Mouse (Mus musculus): ENCODE data around the gene Ano6. TPM values are rescaled to one million over a fixed set of nuclear protein-coding genes. Genes with fewer than 3 reads are reported as not detected.

Ano6 gene
- polyA plus RNA-seq, 1 experiment, result 24.4 TPM

DNA sequence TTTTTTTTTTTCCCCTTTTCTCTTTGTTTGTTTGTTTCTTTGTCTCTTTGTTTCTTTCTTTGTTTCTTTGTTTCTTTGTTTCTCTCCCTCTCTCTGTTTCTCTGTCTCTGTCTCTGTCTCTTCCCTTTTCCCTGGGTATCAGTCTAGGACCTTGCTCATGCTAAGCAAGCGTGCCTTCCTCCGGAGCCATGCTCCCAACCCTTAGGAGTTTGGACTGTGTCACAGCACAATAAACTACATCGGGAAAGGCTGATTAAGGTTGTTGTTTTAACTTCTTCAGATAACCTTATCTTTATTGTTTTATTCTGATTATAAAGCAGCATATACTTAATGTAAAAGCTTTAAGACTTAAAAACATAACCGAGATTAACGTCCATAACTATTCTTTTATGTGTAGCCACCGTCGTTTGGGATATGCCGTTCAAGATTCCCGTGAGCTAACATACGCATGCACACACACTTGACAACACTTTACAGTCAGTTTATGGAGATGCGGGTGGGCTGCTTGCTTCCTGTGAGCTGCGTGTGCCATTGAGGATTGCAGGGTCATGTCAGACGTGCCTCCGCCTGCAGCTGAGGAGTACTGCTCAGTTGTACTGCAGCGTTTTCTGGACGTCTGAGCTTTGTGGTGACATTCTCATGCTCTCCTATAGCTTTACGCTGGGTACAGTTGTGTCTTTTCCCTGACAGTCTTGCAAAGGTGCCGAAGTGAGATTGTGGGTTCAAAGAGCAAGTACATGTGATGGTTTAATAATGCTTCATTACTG lies 52.7 kb downstream of the Ano6 start:
- TF ChIP-seq POLR2A (IDR thresholded peaks at IDR 0.05; ENCODE audit: borderline replicate concordance, control insufficient read depth, low read depth, low read length) (no peak), CTCF (IDR thresholded peaks at IDR 0.05; ENCODE audit: control insufficient read depth, insufficient read depth, low read length) (no peak)
- H3K4me1 ChIP-seq (ENCODE audit: control insufficient read depth, insufficient read depth, low read length), result no peaks in the 10 kb centered on the region; the same call in 1 of the 2 replicates
- H3K27ac ChIP-seq (ENCODE audit: control insufficient read depth, insufficient read depth, low read depth, low read length, poor library complexity), result no peak overlapping the region
- 87% methylated on average over 18 of the region's 18 CpGs for WGBS
- no peak overlapping the region for H3K4me3 ChIP-seq (replicated peaks; ENCODE audit: control insufficient read depth, low read depth, low read length)

DNA sequence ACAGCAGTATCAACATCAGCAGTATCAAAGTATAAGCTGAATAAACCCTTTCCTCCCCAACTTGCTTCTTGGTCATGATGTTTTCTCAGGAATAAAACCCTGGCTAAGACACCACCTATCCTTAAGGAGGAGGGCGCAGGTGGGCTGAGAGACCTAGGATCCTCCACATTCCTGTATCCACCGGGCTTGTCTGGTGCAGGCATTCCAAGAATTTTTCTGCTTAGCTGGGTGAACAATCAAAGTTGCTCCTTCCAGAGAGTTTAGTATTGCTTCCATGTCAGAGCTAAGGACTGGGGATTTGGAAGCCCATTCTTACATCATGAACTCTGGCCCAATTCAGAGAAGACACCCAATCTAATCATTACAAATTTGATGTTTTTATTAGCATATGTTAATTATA lies 53.8 kb downstream of the Ano6 start:
- Histone ChIP-seq H3K4me1 (ENCODE audit: control insufficient read depth, insufficient read depth, low read length) (no peaks in the 10 kb centered on the region; the same call in 1 of the 2 replicates), H3K27ac (ENCODE audit: control insufficient read depth, insufficient read depth, low read depth, low read length, poor library complexity) (no peak overlapping the region), H3K4me3 (replicated peaks; ENCODE audit: control insufficient read depth, low read depth, low read length) (no peak overlapping the region)
- TF ChIP-seq POLR2A (IDR thresholded peaks at IDR 0.05; ENCODE audit: borderline replicate concordance, control insufficient read depth, low read depth, low read length) (no peak), CTCF (IDR thresholded peaks at IDR 0.05; ENCODE audit: control insufficient read depth, insufficient read depth, low read length) (no peak)
- 88% methylated on average over 2 of the region's 2 CpGs for WGBS

DNA sequence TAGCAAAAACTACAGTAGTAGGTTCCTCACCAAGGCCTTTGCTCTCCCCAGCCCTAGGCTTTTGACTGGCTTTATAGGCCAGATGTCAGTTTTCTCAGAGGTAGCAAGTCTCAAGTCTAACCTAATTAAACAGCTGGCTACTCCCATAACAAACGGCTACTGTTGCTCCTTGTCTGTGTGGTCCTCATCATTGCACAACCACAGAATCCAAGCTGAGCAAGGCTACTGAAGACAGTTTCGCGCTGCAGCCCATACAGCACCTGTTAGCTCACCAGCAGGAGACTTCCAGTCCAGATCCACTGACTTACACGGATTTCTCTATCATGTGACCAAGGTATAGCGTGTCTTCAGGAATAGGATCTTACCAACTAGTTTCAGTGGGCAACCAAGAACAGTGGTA lies 55.5 kb downstream of the Ano6 start:
- WGBS, result 73% methylated on average over 5 of the region's 5 CpGs
- no peak overlapping the region for H3K4me3 ChIP-seq (replicated peaks; ENCODE audit: control insufficient read depth, low read depth, low read length)
- no peak overlapping the region for H3K27ac ChIP-seq (ENCODE audit: control insufficient read depth, insufficient read depth, low read depth, low read length, poor library complexity)
- no peak for TF ChIP-seq POLR2A (IDR thresholded peaks at IDR 0.05; ENCODE audit: borderline replicate concordance, control insufficient read depth, low read depth, low read length)
- no peak for TF ChIP-seq CTCF (IDR thresholded peaks at IDR 0.05; ENCODE audit: control insufficient read depth, insufficient read depth, low read length)
- H3K4me1 ChIP-seq (ENCODE audit: control insufficient read depth, insufficient read depth, low read length), result peaks cover 2% of the 10 kb centered on the region

- Histone ChIP-seq H3K27ac (ENCODE audit: control insufficient read depth, insufficient read depth, low read depth, low read length, poor library complexity) (no peak overlapping the region), H3K4me3 (replicated peaks; ENCODE audit: control insufficient read depth, low read depth, low read length) (no peak overlapping the region), H3K4me1 (ENCODE audit: control insufficient read depth, insufficient read depth, low read length) (peaks cover 2% of the 10 kb centered on the region)
- TF ChIP-seq CTCF (IDR thresholded peaks at IDR 0.05; ENCODE audit: control insufficient read depth, insufficient read depth, low read length) (no peak), POLR2A (IDR thresholded peaks at IDR 0.05; ENCODE audit: borderline replicate concordance, control insufficient read depth, low read depth, low read length) (no peak)
- WGBS, result 37% methylated on average over 6 of the region's 6 CpGs
Measured at GRCm38 (mm10) chr15:95848493-95849064, 57.9 kb downstream of the Ano6 start.

DNA sequence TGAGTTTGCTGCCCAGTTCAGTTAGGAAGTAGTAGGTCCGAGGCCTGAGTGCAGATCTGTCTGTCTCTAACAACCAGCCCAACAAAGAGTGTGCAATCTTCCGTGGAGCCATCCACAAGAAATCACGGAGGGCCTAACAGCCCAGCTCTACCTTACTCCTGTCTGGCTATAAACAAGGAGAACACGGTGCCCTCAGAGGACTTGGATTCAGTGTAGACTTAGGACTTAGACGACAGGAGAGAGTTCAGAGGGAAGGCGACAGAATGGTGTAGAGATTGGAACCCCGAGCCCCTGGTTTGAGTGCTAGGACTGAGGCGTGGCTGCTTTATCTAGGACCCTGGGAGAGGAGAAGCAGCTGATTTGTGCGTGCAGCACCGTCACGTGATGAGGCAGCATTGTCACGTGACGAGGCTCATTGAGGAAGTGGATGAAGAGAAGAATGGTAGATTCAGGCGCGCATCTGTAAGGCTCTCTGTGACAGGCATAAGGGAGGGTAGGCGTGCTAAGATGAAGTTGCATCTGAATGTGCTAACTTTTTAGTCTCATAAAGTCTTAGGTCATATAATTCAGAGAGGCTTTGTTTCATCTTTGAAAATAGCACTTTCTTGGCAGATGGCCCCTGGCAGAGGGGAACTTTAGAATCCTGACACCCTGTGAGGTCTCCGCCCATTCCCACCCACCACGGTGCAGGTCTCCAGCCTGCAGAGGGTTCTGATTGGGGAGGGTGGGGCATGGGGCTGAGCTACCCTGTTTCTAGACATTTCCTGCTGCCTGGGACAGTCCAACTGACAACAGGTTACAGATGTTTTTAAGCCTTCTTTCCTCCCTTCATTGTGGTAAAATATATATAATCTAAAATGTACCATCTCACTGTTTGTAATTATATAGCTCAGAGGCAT lies 59.1 kb downstream of the Ano6 start:
- H3K27ac ChIP-seq (ENCODE audit: control insufficient read depth, insufficient read depth, low read depth, low read length, poor library complexity), result no peak overlapping the region; the same call in 1 of the 2 replicates
- H3K4me3 ChIP-seq (replicated peaks; ENCODE audit: control insufficient read depth, low read depth, low read length), result no peak overlapping the region
- 49% methylated on average over 18 of the region's 18 CpGs for WGBS
- TF ChIP-seq POLR2A (IDR thresholded peaks at IDR 0.05; ENCODE audit: borderline replicate concordance, control insufficient read depth, low read depth, low read length), result no peak
- H3K4me1 ChIP-seq (ENCODE audit: control insufficient read depth, insufficient read depth, low read length), result peaks cover 2% of the 10 kb centered on the region

GRCm38 (mm10) chr15:95850546-95850945 lies 59.9 kb downstream of the Ano6 start:
- Histone ChIP-seq H3K27ac (ENCODE audit: control insufficient read depth, insufficient read depth, low read depth, low read length, poor library complexity) (no peak overlapping the region), H3K4me1 (ENCODE audit: control insufficient read depth, insufficient read depth, low read length) (peaks cover 2% of the 10 kb centered on the region)
- 9% methylated on average over 5 of the region's 5 CpGs for WGBS

DNA sequence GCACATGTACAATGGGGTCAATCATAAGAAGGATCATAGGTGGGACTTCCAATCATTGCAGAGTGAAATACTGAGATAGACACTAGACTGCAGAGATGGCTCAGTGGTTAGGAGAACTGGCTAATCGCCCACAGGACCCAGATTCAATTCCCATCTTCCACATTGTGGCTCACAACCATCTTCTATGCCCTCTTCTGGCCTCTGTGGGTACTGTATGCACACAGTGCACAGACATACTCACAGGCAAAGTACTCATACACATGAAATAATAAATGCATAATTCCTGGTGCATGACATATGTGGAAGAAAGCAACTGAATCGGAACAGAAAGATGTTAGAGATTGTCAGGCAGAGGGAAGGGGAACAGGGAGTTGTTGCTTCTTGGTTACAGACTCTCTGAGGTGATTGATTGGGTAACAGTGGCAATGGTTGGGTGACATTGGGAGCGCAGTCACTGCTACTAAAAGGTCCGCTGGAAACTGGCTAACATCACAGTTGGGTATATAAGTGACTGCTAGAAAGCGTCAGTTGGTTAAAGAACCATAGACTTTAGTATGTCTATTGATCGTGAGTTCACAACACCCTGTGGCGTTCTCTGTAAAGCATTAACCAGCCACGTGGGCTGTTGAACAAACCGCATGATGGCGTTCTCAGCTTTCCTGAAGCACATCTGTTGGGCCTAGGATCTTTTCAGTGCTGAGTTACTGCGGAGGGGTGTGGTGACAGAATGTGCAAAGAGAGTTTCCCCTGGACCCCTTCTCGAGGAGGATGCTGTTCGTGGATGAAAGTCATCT lies 64.6 kb downstream of the Ano6 start:
- no peaks in the 10 kb centered on the region; the same call in 1 of the 2 replicates for H3K4me1 ChIP-seq (ENCODE audit: control insufficient read depth, insufficient read depth, low read length)
- TF ChIP-seq POLR2A (IDR thresholded peaks at IDR 0.05; ENCODE audit: borderline replicate concordance, control insufficient read depth, low read depth, low read length) (no peak), CTCF (IDR thresholded peaks at IDR 0.05; ENCODE audit: control insufficient read depth, insufficient read depth, low read length) (no peak)
- no peak overlapping the region for H3K4me3 ChIP-seq (replicated peaks; ENCODE audit: control insufficient read depth, low read depth, low read length)
- WGBS, result 89% methylated on average over 13 of the region's 13 CpGs
- no peak overlapping the region for H3K27ac ChIP-seq (ENCODE audit: control insufficient read depth, insufficient read depth, low read depth, low read length, poor library complexity)

More at GRCm38 (mm10) chr15:95850546-95850945, 59.9 kb downstream of the Ano6 start:
- no peak overlapping the region for H3K4me3 ChIP-seq (replicated peaks; ENCODE audit: control insufficient read depth, low read depth, low read length)
- TF ChIP-seq CTCF (IDR thresholded peaks at IDR 0.05; ENCODE audit: control insufficient read depth, insufficient read depth, low read length), result no peak
- TF ChIP-seq POLR2A (IDR thresholded peaks at IDR 0.05; ENCODE audit: borderline replicate concordance, control insufficient read depth, low read depth, low read length), result no peak

All from bone marrow, adult 2 months (tissue).